Mouse (Mus musculus) brain, embryonic 14.5 days (tissue): Measurements from ENCODE around the gene Trim54. TPM values are rescaled to one million over a fixed set of nuclear protein-coding genes. Genes with fewer than 3 reads are reported as not detected.

Experiments used
- DNase-seq: peaks from one replicate; pipeline ENCODE4 v3.0.0-alpha.2; 2011; ENCODE audit warnings: low read depth
- CTCF ChIP-seq: fragments of 200-500 bp; IDR thresholded peaks from 2 replicates; pipeline ENCODE4 v1.5.1; 2012; ENCODE audit warnings: inconsistent platforms, mild to moderate bottlenecking, moderate library complexity, borderline replicate concordance; ENCODE audit not compliant: insufficient read depth, insufficient read length; ENCODE audit errors: extremely low read depth
- POLR2A ChIP-seq: fragments of 200-500 bp; IDR thresholded peaks from 2 replicates; pipeline ENCODE4 v1.6.1; 2012; ENCODE audit warnings: mild to moderate bottlenecking, inconsistent platforms, borderline replicate concordance; ENCODE audit not compliant: poor library complexity, insufficient read depth, insufficient read length, severe bottlenecking; ENCODE audit errors: extremely low read depth
- polyA plus RNA-seq: library from polyadenylated mRNA; depleted of rRNA; stranded (reverse); fragments of >200 nt; gene quantifications from 2 replicates; pipeline ENCODE4 v1.2.3, GENCODE M21; 2012; rRNA removed

Trim54 gene
- polyA plus RNA-seq, 1 experiment = 0.05 TPM

DNA sequence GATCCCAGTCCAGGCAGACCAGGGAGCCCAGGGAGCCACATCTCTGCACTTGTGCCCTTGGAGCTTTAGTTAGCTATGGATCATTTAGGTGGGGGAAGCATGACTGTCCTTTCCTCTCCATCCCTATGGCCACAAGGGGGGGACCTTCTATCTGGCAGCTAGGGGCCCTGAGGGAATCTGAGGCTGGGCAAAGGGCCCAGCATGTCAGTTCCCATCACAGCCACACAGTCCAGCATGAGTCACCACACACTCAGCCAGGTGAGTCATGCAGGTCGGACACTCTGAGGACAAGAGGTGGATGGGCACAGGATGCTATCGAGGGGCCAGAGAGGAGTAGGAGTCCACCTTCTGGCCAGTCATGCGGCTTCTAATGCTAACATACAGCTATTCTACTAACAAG is 35.2 kb downstream of the Trim54 start:
- no peak for DNase-seq
- no peak for TF ChIP-seq CTCF
- TF ChIP-seq POLR2A = no peak

DNA sequence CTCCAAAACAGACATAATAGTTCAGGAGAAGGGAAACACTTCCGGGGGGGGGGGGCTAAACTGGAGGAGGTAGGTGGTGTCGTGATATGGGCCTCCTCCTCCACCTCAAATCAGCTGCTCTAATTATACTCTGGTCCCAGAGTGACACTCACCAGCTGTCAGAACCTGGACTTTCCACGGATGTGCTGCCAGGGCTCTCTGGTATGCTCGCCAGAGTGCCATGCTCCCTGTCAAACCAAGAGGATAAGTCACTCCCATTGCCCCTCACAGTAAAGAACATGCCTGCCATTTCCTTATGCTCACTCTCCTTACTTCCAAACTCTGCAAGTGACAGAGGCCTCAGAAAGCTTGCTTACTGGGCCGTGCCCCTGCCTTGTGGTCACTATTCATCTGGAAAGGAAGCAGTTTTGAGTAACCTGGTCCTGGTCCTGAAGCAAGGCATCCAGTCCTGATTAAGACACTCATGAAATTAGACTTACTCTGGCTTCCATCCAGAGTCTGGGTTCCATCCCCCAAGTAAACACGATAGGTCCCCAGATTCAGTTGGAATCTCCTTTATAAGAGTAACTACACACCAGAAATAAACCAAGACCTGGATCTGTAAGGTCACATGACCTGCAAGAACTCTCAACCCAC is 37.1 kb downstream of the Trim54 start:
- TF ChIP-seq POLR2A = no peak
- TF ChIP-seq CTCF = no peak
- DNase-seq = no peak

DNA sequence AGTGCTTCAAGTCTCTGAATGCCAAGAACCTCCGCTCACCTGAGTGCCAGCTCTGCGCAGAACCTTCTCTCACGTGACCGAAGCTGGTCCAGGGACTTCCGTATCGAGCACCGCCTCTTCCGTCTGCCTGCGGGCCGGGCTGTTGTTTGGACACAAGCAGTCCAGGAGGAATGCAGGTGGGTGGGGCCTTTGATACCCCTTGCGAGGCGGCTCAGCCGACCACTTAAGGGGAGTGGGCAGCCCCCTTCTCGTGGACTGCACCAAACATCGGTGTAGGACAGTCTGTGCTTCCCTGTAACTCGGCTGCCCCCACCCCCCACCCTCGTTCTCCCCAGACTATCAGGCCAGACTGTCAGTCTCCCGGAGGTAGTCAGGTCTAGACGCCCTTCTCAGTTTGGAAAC is 37.6 kb downstream of the Trim54 start, which contains the start of gene Mpv17:
Mpv17 (minus strand) TSS at position 100 of the 402 bp plus-strand sequence.
- DNase-seq = peak; percentile 95
- TF ChIP-seq CTCF (no peak), POLR2A (peak; percentile 63; the same call in 1 of the 2 replicates)

- no peak for DNase-seq
- no peak for TF ChIP-seq CTCF
- TF ChIP-seq POLR2A = no peak
These were observed 46.0 kb downstream of the Trim54 start for GRCm38 (mm10) chr5:31162462-31162861.

GRCm38 (mm10) chr5:31164878-31165277 is 48.4 kb downstream of the Trim54 start:
- TF ChIP-seq CTCF = no peak
- no peak for TF ChIP-seq POLR2A
- DNase-seq = no peak

DNA sequence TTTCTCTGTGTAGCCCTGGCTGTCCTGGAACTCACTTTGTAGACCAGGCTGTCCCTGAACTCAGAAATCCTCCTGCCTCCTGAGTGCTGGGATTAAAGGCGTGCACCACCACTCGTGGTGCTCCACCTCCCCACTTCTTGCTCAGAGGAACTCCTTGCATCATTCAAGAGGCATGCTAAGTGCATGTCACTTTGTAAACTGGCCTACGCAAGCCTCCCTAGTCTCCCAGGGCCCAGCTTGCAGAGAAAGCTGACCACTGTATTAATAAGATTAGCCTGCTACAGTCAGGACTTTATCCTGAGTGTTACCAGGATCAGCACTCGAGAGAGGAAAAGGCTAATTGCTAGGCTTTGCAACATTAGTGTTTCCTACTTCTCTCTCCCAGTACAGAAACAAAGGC is 52.1 kb downstream of the Trim54 start:
- TF ChIP-seq CTCF (no peak), POLR2A (no peak)
- no peak for DNase-seq

GRCm38 (mm10) chr5:31179301-31179765 is 62.8 kb downstream of the Trim54 start:
- TF ChIP-seq CTCF (no peak), POLR2A (no peak)
- DNase-seq = no peak

GRCm38 (mm10) chr5:31179766-31180630 is 63.5 kb downstream of the Trim54 start, which contains the start of the genes Gm29609 and Gtf3c2:
Gene Gm29609, minus strand, starts transcription at chr5:31179911.
Gene Gtf3c2, minus strand, starts transcription at chr5:31180144.
- TF ChIP-seq POLR2A (peak; percentile 54; the same call in 1 of the 2 replicates), CTCF (no peak)
- DNase-seq = peak; percentile 99

DNA sequence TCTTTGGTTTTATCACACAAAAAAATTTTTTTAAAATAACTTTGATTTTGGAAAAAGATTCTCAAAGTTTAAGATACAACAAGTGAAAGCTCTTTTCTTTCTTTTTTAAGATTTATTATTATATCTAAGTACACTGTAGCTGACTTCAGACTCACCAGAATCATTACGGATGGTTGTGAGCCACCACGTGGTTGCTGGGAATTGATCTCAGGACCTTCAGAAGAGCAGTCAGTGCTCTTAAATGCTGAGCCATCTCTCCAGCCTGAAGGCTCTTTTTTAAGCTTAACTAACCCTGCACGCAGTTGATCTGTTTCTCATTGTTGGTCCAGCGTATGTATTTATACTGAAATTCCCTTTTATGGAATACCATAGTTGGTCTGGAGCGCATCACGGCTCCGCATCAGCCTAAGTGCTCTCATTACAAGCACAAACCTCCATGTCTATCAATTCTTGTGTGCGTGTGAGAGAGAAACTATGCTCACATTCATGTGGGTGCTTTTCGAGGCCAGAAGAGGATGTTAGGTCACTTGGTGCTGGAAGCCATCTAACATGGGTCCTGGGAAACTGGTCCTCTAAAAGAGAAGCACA is 64.8 kb downstream of the Trim54 start:
- TF ChIP-seq POLR2A (no peak), CTCF (no peak)
- no peak for DNase-seq

DNA sequence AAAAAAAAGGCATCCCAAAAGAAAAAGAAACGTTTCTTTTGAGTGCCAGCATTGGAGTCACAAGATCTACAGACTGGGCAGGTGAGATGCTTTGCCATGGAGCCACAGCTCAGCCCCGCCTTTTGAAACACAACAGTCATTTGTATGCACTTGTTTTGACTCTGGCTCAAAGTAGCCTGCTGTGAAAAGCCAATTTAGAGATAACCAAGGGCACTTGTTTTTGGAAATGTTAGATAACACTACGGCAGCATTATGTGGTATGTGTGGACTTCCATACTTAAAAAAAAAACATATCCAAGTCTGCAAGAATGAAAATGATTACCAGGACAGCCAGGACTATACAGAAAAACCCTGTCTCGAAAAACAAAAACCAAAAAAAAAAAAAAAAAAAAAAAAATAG is 67.2 kb downstream of the Trim54 start:
- TF ChIP-seq POLR2A = no peak
- TF ChIP-seq CTCF = no peak

More for the DNA sequence above, 67.2 kb downstream of the Trim54 start:
- no peak for DNase-seq

Other genes starting within 250 kb of the Trim54 start
- 82.3 and 88.6 TPM in 2 replicates for gene Tmem214, start 248.7 kb upstream of the Trim54 start, polyA plus RNA-seq
- gene Agbl5, start 228.0 kb upstream of the Trim54 start, polyA plus RNA-seq = 70.9 and 72.1 TPM in 2 replicates
- gene Ost4, start 208.9 kb upstream of the Trim54 start, polyA plus RNA-seq = 162 and 256 TPM in 2 replicates
- gene Emilin1, start 203.3 kb upstream of the Trim54 start, polyA plus RNA-seq = 12.8 and 23.0 TPM in 2 replicates
- 7.9 and 8.5 TPM in 2 replicates for gene Khk, start 195.3 kb upstream of the Trim54 start, polyA plus RNA-seq
- 27.4 and 34.4 TPM in 2 replicates for gene Cgref1, start 171.1 kb upstream of the Trim54 start, polyA plus RNA-seq
- 178 and 250 TPM in 2 replicates for gene Preb, start 156.4 kb upstream of the Trim54 start, polyA plus RNA-seq
- not detected in 2 replicates for gene Tcf23, start 148.1 kb upstream of the Trim54 start, polyA plus RNA-seq
- gene Atraid, start 68.4 kb upstream of the Trim54 start, polyA plus RNA-seq = 122 and 154 TPM in 2 replicates
- 40.7 and 44.5 TPM in 2 replicates for gene Slc5a6, start 67.8 kb upstream of the Trim54 start, polyA plus RNA-seq
- 33.8 and 34.0 TPM in 2 replicates for gene Cad, start 61.9 kb upstream of the Trim54 start, polyA plus RNA-seq
- gene Dnajc5g, start 10.4 kb upstream of the Trim54 start, polyA plus RNA-seq = not detected in 2 replicates
- 21.2 and 31.6 TPM in 2 replicates for gene Slc30a3, start 8.5 kb upstream of the Trim54 start, polyA plus RNA-seq
- not detected in 2 replicates for gene Ucn, start 22.1 kb downstream of the Trim54 start, polyA plus RNA-seq
- 55.9 and 74.4 TPM in 2 replicates for gene Mpv17, start 37.5 kb downstream of the Trim54 start, polyA plus RNA-seq
- 3.7 and 4.1 TPM in 2 replicates for gene Gm29609, start 63.2 kb downstream of the Trim54 start, polyA plus RNA-seq
- 94.3 and 110 TPM in 2 replicates for gene Gtf3c2, start 63.4 kb downstream of the Trim54 start, polyA plus RNA-seq
- gene Snx17, start 76.5 kb downstream of the Trim54 start, polyA plus RNA-seq = 96.8 and 110 TPM in 2 replicates
- gene Eif2b4, start 76.7 kb downstream of the Trim54 start, polyA plus RNA-seq = 53.3 and 58.6 TPM in 2 replicates
- gene Zfp513, start 85.6 kb downstream of the Trim54 start, polyA plus RNA-seq = 62.0 and 96.9 TPM in 2 replicates
- 143 and 192 TPM in 2 replicates for gene Ppm1g, start 104.0 kb downstream of the Trim54 start, polyA plus RNA-seq
- 143 and 175 TPM in 2 replicates for gene Nrbp1, start 124.2 kb downstream of the Trim54 start, polyA plus RNA-seq
- 0.15 TPM in 1 of 2 replicates, not detected in the other for gene Gm9970, start 124.5 kb downstream of the Trim54 start, polyA plus RNA-seq
- 3.4 and 6.4 TPM in 2 replicates for gene Krtcap3, start 135.0 kb downstream of the Trim54 start, polyA plus RNA-seq
- gene Ift172, start 174.4 kb downstream of the Trim54 start, polyA plus RNA-seq = 48.2 and 51.9 TPM in 2 replicates
- 149 and 214 TPM in 2 replicates for gene Fndc4, start 179.4 kb downstream of the Trim54 start, polyA plus RNA-seq
- 0.77 and 0.86 TPM in 2 replicates for gene Gckr, start 180.7 kb downstream of the Trim54 start, polyA plus RNA-seq